Mouse (Mus musculus) left cerebral cortex, postnatal 10 days (tissue): ENCODE data around the gene Krt17. TPM values are rescaled to one million over a fixed set of nuclear protein-coding genes. Genes with fewer than 3 reads are reported as not detected.
"Not testable (repeated sequence)": the region's sequence is repeated elsewhere in the genome, so short reads cannot be mapped to it uniquely, and the experiment has no call there.

Experiments used
- DNase-seq, 2 experiments: peaks; one replicate each; pipeline ENCODE4 v3.0.0; 2021 to 2022; ENCODE audit warnings: low spot score in 2 of 2, mixed read lengths in 1 of 2; ENCODE audit errors: extremely low spot score in 1 of 2
- intact Hi-C: fragments of 180-260 bp; cut with DNase I; formaldehyde crosslinking; loops from one replicate; pipeline ENCODE4 v1.15.1; 2025
- total RNA-seq, 2 experiments: library from RNA; stranded (reverse); gene quantifications; 2 replicates each; pipeline ENCODE4 v1.2.3; 2021

Krt17 gene
- total RNA-seq, 2 experiments from 2014 or later, result not detected

- intact Hi-C loops, result no loop called here
- DNase-seq, result no peak
Observed at GRCm38 (mm10) chr11:100274719-100275118, 13.9 kb upstream of the Krt17 start.

- intact Hi-C loops, result no loop called here
- DNase-seq, result no peak
Observed at GRCm38 (mm10) chr11:100271878-100272277, 11.0 kb upstream of the Krt17 start.

- intact Hi-C loops, result no loop called here
- DNase-seq, result no peak
Observed at GRCm38 (mm10) chr11:100269821-100270332, 9.0 kb upstream of the Krt17 start, which contains the start of gene Krt42. Gene Krt42, minus strand, starts transcription at chr11:100269871.

GRCm38 (mm10) chr11:100262058-100262980 is 1.5 kb upstream of the Krt17 start:
- no peak for DNase-seq
- intact Hi-C loops, result no loop called here

GRCm38 (mm10) chr11:100261235-100261605 is 391 bp upstream of the Krt17 start:
- no peak for DNase-seq
- intact Hi-C loops, result no loop called here

GRCm38 (mm10) chr11:100259079-100259478 is 1.8 kb downstream of the Krt17 start:
- intact Hi-C loops, result no loop called here
- DNase-seq, result no peak

GRCm38 (mm10) chr11:100257967-100258366 is 2.9 kb downstream of the Krt17 start:
- DNase-seq, result no peak
- intact Hi-C loops, result no loop called here

- no peak for DNase-seq
- intact Hi-C loops, result no loop called here
Observed at GRCm38 (mm10) chr11:100255514-100255913, 5.3 kb downstream of the Krt17 start.

- intact Hi-C loops, result no loop called here
- no peak for DNase-seq
Observed at GRCm38 (mm10) chr11:100254360-100255090, 6.3 kb downstream of the Krt17 start.

GRCm38 (mm10) chr11:100248852-100249465 is 11.9 kb downstream of the Krt17 start, which contains the start of gene Krt16:
Gene Krt16, minus strand, starts transcription at chr11:100248902.
- intact Hi-C loops, result no loop called here
- DNase-seq, result no peak

GRCm38 (mm10) chr11:100246471-100246870 is 14.4 kb downstream of the Krt17 start:
- intact Hi-C loops, DNase-seq: not testable (repeated sequence)

GRCm38 (mm10) chr11:100240272-100240671 is 20.6 kb downstream of the Krt17 start:
- DNase-seq, intact Hi-C loops: not testable (repeated sequence)

- no peak for DNase-seq
Observed at GRCm38 (mm10) chr11:100221741-100222140, 39.1 kb downstream of the Krt17 start.

GRCm38 (mm10) chr11:100219304-100219703 is 41.5 kb downstream of the Krt17 start:
- intact Hi-C loops, result no loop called here
- DNase-seq, result no peak

More at GRCm38 (mm10) chr11:100221741-100222140, 39.1 kb downstream of the Krt17 start:
- intact Hi-C loops, result no loop called here

GRCm38 (mm10) chr11:100208542-100208941 is 52.3 kb downstream of the Krt17 start:
- no peak for DNase-seq
- intact Hi-C loops, result no loop called here

GRCm38 (mm10) chr11:100207498-100207897 is 53.3 kb downstream of the Krt17 start, which contains the start of gene Krt14:
Gene Krt14, minus strand, starts transcription at chr11:100207548.
- DNase-seq, result no peak

More at GRCm38 (mm10) chr11:100207498-100207897, 53.3 kb downstream of the Krt17 start, which contains the start of gene Krt14:
- intact Hi-C loops, result no loop called here
